Mouse (Mus musculus) gastrocnemius, adult 2 months (tissue): ENCODE measurements around the gene Gm20379. TPM values are rescaled to one million over a fixed set of nuclear protein-coding genes. Genes with fewer than 3 reads are reported as not detected.

Source experiments
- DNase-seq: peaks from one replicate; pipeline ENCODE4 v3.0.0; 2022
- H3K27ac ChIP-seq: fragments of 200-600 bp; 2 replicates; pipeline ENCODE4 v1.8.1; 2022; ENCODE audit warnings: mild to moderate bottlenecking
- H3K4me3 ChIP-seq: fragments of 200-600 bp; 2 replicates; pipeline ENCODE4 v1.8.1; 2022; ENCODE audit warnings: mild to moderate bottlenecking, moderate library complexity
- CTCF ChIP-seq: fragments of 200-600 bp; IDR thresholded peaks from 2 replicates; pipeline ENCODE4 v1.8.1; 2022; ENCODE audit warnings: antibody characterized with exemption, mild to moderate bottlenecking, moderate library complexity
- intact Hi-C: fragments of 180-260 bp; cut with DNase I; formaldehyde crosslinking; loops from one replicate; pipeline ENCODE4 v1.15.1; 2025
- long read RNA-seq, 2 experiments: library from polyadenylated mRNA; stranded (forward); transcript quantifications; one replicate each; pipeline ENCODE4 v2.0.0; 2021
- total RNA-seq, 2 experiments: library from RNA; stranded (reverse); gene quantifications; 2 replicates each; pipeline ENCODE4 v1.2.3; 2021

The Gm20379 gene
- not detected for total RNA-seq
- long read RNA-seq, experiment 1, result 0 reads
- long read RNA-seq, experiment 2, result 0 reads

DNA sequence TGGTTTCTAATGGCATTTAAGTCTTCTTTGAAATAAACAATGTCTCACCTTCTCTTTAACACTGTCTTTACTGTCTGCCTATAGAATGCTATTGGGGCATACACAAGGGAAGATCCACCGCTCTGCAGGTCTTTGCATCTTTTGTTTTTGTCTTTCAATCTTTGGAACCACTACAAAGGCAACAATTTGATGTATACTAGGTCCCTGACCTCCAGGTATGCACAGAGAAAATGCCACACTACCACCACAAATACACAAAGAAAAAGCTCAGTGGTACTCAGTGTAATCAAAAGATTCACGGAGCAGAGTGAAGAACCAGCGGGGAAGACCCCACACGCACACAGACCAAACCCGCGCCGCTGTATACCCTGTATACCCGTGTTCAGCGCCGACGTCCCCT lies at the start of gene Gm20379:
TSS of gene Gm20379 (plus strand) at position 301 of the 400 bp plus-strand sequence.
- no peak for TF ChIP-seq CTCF
- no peak within 1 kb of the TSS for H3K27ac ChIP-seq
- H3K4me3 ChIP-seq, result no peak within 1 kb of the TSS
- DNase-seq, result no peak
- intact Hi-C loops, result no loop called here

DNA sequence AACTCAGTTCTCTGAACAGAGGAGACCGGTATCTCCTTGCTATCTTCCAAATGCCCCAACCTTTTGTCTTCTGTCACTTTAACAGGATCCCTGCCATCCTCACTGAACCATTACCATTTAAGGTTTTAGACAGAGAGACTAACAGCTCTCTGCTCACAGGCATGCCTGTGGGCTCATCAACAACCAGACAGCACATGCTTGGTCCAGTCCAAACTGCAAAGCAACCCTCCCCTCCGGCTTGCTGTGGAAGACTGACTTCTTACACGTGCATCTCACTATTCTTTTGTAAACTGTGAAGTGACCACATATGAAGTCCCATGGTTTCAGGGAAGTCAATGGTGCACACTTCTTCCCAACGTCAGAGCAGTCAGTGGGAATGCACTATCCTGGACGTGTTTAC lies 44.5 kb upstream of the Gm20379 start:
- intact Hi-C loops, result no loop called here
- TF ChIP-seq CTCF, result no peak
- no peak overlapping the region for H3K27ac ChIP-seq
- H3K4me3 ChIP-seq, result no peak overlapping the region
- DNase-seq, result no peak

DNA sequence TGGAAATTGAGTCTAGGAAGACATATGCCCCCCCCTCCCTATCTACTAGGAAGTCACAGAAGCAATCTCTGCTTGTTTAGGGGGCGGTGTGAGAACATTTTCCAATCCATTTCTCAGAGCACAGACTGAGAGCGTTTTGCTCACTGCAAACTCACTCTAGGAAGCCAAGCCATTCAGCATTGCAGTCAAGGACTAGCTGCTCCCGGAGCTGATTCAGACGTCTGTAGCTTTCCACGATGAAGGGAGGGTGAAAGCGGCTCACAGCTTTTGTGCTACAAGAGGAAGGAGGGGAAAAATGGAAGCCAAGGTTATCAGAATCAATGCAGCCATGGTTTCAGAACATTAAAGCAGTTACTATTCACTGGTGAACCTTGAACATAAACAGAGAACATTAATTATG lies 42.2 kb upstream of the Gm20379 start:
- intact Hi-C loops, result no loop called here
- DNase-seq, result no peak
- no peak overlapping the region for H3K27ac ChIP-seq
- no peak for TF ChIP-seq CTCF
- H3K4me3 ChIP-seq, result no peak overlapping the region

DNA sequence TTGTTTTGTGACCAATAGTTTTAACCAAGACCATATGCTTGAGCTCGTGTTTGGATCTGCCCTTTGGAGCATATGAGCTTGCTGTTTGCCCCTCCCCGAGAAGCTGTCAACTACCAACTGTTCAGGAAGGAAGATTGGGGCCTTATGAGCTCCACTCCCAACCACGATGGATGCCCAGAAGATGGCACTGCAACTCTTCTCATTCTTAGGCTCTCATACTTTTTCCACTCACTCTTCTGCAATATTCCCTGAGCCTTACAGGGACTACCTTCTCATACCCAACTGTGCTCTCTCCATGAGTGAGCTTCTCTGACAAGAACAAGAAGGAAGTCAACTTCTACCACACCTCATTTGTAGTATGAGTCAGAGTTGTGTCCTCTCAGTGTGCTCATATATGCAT lies 38.7 kb upstream of the Gm20379 start:
- DNase-seq, result no peak
- no peak overlapping the region for H3K27ac ChIP-seq
- peak; percentile 16; the same call in 1 of the 2 replicates for TF ChIP-seq CTCF
- intact Hi-C loops, result no loop called here
- H3K4me3 ChIP-seq, result no peak overlapping the region

DNA sequence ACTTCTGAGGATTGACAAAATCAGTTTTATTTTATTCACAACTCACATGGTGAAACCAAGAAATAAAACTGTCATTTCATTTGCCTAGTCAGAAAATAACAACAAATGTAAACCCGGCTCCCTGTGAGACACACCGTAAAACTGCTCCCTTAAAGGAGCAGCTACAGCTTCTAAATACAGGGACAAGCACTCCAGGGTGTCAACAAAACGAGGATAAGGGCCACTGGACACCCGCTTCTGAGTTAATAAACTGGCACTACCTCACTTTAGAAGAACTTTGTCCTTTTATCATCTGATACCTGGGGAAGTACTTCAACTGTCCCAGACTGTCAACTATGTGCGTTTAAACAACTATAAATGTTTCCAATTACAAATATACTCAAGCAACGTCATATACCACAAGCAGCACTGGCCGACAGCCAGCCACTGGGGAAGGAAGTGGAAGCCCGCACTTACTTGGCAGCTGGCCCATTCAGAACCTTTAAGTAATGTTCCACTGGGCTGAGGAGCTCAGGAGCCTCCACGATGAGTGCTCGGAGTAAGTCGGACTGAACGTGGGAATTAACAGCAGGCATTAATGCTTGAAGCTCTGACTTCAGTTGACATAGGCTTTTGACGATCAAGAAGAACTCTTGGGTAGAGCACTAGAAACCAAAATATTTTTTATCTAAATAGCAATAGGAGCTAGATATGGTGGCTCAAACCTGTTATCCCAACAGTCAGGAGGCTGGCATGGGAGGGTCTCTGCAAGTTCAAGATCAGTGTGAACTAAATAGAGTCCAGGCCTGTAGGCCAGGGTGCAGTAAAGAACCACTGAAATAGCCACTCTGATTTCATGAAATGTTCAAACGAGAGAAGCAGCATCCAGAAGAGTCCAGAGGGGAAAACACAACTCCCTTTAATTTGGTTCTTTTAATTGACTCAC lies 31.2 kb upstream of the Gm20379 start:
- Histone ChIP-seq H3K4me3 (peak overlapping the region; percentile 1; the same call in 1 of the 2 replicates), H3K27ac (no peak overlapping the region)
- TF ChIP-seq CTCF, result no peak
- intact Hi-C loops, result no loop called here
- DNase-seq, result peak; percentile 65

DNA sequence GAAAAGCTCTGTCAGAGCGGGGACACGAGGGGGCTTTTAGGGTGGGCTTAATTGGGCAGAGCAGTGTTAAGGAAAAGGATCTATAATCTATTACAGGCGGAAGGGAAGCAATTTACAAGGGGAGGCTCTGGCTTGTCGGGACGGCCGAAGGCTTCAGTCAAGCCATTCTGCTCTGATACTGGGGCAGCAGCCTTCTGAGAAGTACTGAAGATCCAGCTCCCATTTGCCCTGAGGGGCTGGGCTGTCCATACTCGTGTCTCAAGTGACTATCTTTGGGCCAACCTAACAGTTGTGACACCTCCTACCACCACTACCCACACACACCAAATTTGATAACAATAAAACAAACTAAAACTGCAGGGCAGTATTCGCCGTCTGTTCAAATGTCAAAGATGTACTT lies 30.5 kb upstream of the Gm20379 start:
- no peak overlapping the region for H3K4me3 ChIP-seq
- intact Hi-C loops, result no loop called here
- DNase-seq, result no peak
- H3K27ac ChIP-seq, result no peak overlapping the region
- no peak for TF ChIP-seq CTCF

DNA sequence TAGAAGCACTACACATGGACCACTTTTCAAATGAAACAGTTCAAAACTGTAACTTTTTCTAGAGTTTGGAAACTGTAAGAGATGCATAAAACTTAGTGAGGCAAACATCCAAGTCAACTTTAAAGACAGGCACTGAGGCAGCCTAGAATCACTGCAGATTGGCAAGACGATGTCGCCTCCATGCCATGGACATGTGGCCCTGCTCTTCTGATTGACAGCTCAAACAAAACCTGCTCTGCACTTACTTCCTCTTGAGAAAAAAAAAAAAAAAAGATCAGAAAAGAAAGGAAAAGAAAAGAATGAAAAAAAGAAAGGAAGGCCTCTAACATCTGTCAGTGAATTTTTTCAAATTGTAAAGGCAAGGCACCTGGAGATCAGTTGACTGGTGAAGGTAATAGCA lies 28.8 kb upstream of the Gm20379 start:
- no peak for TF ChIP-seq CTCF
- intact Hi-C loops, result no loop called here
- no peak for DNase-seq
- no peak overlapping the region for H3K4me3 ChIP-seq
- no peak overlapping the region for H3K27ac ChIP-seq

DNA sequence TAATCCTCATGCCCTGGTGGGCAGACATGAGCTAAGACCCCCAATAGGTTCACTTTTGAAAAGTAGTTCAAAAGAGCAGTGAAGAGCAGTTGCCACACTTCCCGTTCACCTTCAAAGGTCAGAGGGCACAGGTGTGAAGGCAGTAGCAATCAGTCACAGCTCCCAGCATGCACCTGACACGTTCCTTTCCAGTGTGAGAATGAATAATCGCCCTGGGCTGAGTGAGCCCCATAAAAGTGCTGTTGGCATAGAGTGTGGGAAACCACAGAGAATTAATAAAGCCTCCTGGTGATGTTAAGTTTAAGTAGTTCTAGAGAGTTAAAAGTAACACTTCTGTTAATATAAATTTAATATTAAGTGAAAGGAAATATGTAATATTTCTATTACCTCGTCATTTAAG lies 14.2 kb upstream of the Gm20379 start:
- Histone ChIP-seq H3K4me3 (no peak overlapping the region), H3K27ac (no peak overlapping the region)
- intact Hi-C loops, result no loop called here
- TF ChIP-seq CTCF, result no peak
- DNase-seq, result no peak

DNA sequence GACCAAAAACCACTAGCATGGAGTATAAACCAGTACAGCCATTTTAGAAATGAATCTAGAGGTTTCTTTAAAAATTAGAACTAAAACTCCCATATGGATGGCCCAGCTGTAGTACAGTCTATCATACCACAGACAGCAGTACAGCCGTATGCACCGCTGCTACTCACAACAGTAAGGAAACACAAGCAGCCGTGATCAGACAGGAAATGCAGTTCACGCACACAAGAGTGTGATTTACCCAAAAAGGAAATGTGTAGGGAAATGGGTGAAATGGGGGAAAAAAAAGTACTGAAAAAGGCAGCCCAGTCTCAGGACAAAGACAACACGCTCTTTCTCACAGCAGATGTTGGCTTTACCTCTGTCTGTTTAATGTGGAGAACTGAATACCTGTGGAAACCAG lies 11.9 kb upstream of the Gm20379 start:
- Histone ChIP-seq H3K27ac (no peak overlapping the region), H3K4me3 (no peak overlapping the region)
- no peak for DNase-seq
- TF ChIP-seq CTCF, result no peak
- intact Hi-C loops, result no loop called here

DNA sequence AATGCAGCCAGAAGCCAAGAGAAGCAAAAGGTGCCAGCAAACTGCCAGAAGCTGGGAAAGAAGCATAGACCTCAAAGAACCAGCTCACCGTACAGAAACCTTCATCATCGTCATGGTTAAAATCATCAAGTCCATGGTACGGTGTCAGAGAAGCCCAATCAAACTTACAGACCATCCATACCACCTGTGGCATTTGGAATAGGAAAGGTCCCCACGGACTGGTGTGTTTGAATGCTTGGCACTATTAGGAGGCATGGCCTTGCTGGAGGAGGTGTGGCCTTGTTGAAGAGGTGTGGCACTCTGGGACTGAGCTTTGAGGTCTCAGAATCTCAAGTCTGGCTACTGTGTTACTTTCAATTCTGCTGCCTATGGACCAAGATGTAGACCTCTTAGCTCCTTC lies 9.3 kb upstream of the Gm20379 start:
- no peak for DNase-seq
- no peak for TF ChIP-seq CTCF
- Histone ChIP-seq H3K27ac (no peak overlapping the region), H3K4me3 (no peak overlapping the region)
- intact Hi-C loops, result no loop called here

DNA sequence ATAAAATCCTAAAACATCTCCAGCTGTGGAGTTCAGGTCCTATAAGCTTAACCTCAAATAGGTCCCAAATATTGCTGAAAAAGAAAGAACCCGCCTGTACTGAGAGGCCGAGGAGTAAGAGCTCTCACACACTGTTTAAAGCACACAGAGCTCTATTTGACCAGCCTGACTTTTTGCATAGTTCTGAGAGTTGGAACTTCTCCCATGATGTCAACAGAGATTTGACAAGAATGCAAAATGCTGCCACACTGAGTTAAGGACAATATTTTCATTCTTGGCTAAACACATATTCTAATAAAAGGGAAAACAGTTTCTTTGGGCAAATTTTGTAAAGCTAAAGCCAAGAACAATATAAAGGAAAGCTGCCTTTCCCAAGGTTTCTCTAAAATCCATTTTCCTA lies 8.8 kb upstream of the Gm20379 start:
- TF ChIP-seq CTCF, result no peak
- H3K4me3 ChIP-seq, result no peak overlapping the region
- intact Hi-C loops, result no loop called here

DNA sequence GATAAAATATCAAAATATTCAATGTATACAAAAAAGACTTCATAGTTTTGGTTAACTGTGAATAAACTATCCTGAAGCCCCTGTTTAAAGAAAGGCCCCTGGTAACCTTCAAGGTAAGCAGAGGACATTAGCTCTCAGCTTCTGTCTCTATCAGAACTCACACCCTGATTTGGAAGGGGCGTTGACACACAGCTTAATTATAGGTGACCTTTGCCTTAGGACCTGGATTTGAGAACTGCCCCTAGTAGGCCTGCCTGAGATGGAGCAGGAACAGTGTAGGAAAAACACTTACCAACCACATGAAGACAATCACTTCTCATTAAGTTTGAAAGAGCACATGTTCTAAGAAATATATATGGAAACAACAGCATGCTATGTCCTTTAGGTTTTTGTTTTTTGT lies 6.3 kb upstream of the Gm20379 start:
- Histone ChIP-seq H3K4me3 (no peak overlapping the region), H3K27ac (no peak overlapping the region)
- no peak for DNase-seq
- TF ChIP-seq CTCF, result no peak
- intact Hi-C loops, result no loop called here

More for the DNA sequence above, 8.8 kb upstream of the Gm20379 start:
- no peak for DNase-seq
- H3K27ac ChIP-seq, result no peak overlapping the region

DNA sequence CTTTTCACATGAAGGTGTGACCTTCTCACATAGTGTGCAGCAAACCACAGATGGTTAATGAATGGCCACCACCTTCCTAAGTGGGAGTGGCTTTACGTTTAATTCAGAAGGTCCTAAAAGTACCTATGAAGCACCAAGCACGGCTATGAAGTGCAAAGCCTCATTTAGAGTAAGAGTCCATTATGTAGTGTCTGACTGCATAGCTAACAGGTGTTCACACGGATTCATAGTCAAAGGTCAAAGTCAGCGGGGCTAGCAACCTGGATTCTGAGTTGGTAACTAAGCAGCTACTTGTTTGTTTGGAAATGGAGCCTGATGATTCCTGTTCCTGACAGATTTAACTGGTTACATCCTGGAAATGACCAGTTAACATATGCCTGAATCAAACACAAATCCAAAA lies 4.0 kb upstream of the Gm20379 start:
- H3K27ac ChIP-seq, result no peak overlapping the region
- H3K4me3 ChIP-seq, result no peak overlapping the region
- no peak for TF ChIP-seq CTCF
- no peak for DNase-seq
- intact Hi-C loops, result no loop called here

DNA sequence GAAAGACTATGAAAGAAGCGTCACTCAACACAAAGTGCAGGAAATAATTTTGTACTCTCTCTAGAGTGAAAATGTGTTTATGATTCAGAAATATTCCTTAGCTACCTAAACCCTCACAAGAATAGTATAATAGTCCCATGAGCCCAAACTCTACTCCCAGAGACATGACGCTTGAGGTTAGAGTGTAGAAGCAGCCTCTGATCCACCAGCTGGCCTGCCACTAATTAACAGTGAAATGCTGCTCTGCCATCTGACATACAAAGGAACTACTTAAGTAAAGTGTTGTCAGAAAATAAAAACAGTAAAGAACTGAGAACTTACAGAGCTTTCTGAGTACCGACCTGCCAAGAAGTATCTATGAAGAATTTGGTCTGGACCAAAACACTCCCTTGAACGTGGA lies 3.3 kb upstream of the Gm20379 start:
- H3K27ac ChIP-seq, result no peak overlapping the region
- no peak for DNase-seq
- intact Hi-C loops, result no loop called here
- no peak for TF ChIP-seq CTCF
- no peak overlapping the region for H3K4me3 ChIP-seq
